Mouse (Mus musculus) right cerebral cortex, adult 2 months (tissue): ENCODE data around the gene Adck1.
A peak's percentile ranks its signal among the peaks of the same experiment; 100 is the strongest.
"Not testable (repeated sequence)": the region's sequence is repeated elsewhere in the genome, so short reads cannot be mapped to it uniquely, and the experiment has no call there.

Source experiments
- DNase-seq, 2 experiments: peaks; one replicate each; pipeline ENCODE4 v3.0.0; 2021 to 2022; ENCODE audit warnings: low spot score in 2 of 2

The Adck1 gene

DNA sequence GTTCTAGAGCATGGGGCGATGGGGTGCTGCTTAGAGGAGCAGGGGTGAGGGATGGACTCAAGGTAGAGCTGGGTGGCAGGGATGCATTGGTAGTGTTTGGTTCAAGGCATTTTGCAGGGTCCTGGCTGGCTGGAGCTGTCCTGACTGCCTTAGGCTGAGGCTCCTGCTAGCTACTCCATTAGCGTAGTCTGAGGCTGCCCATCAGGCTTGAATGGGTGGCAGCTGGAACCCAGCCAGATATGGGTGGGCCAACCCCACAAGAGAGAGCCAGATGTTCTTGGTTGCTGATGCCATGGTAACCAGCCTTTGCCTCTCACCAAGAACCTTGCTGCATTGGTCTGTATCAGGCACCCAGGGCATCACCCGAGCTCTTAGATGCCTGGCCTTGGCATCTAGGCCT is 66.6 kb downstream of the Adck1 start:
- DNase-seq: no peak

DNA sequence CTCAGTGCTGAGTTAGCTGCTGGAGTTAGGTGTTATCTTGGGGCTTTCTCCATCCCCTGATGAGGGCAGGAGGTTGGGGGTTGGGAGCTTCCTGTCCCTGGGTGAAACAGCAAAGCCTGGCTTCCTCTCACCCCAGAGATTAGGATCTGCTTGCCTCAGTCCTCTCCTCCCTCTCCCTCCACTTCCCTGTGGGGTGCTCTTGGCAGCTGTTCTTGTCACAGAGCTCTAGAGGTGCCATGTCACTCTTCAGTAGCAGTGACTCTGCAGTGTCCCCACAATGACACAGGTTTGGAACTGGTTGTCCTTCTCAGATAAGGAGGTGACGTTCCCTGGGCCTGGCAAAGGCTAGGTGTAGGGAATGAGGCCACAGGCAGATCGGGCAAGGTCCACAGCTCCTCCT is 68.4 kb downstream of the Adck1 start:
- no peak for DNase-seq

- DNase-seq: no peak
These were observed 71.9 kb downstream of the Adck1 start for GRCm38 (mm10) chr12:88432277-88432676.

GRCm38 (mm10) chr12:88433171-88433570 is 72.8 kb downstream of the Adck1 start:
- DNase-seq: peak in 1 of 2 experiments; percentile 47

GRCm38 (mm10) chr12:88436962-88437750 is 76.8 kb downstream of the Adck1 start:
- DNase-seq: no peak

- no peak for DNase-seq
These were observed 81.8 kb downstream of the Adck1 start for GRCm38 (mm10) chr12:88441922-88442809.

- DNase-seq: no peak
These were observed 83.7 kb downstream of the Adck1 start for GRCm38 (mm10) chr12:88444040-88444439.

DNA sequence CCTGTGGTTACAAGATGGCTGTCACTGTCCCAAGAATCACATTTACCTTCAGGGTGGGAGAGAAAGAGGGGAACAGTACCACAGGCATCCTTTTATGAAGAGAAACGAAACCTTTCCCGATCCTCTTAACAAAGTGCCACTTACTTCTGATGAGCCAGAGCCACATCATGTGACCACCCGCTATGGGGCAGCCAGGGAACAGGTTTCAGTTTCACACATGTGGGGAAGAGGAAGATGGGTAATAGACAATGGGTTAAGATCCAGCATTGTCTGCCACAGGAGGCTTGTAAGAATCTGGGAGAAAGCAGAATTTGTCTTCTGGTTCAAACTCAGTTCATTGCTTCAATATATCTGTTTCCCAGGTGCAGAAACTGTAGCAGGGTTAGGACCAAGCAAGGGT is 85.1 kb downstream of the Adck1 start:
- no peak for DNase-seq

GRCm38 (mm10) chr12:88450658-88451563 is 90.6 kb downstream of the Adck1 start:
- DNase-seq: no peak

DNA sequence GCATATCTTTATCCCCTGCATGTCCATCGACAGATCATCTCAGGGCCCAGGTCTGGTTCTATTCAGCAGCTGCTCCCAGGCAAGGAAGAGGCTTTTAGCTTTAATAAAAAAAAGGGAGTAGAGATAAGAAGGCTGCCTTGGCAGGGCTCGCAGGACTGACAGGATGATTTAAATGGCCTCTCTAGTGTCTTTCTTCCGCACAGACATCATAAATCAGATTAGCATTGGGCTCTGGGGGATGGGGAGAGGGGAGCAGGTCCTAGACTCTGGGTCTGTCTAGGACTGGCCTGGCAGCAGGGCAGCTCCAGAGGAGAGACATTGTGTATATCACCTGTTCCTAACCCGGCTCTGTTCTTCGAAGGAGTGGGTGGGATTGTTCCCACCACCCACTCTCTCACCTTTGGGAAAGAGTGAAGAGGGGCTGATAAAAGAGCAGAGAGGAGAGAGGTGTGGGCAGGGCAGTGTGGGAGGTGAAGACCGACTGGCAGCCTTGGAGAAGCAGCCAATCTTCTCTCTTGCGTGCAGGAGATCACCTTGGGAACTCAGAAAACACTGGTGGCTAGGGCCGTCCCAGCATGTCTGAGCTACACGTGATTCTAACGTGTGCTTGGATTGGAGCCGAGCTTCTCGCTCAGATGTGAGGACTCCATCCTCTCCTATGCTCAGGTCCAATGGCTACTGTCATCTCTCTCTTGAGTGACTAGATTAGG is 94.5 kb downstream of the Adck1 start:
- DNase-seq: no peak

DNA sequence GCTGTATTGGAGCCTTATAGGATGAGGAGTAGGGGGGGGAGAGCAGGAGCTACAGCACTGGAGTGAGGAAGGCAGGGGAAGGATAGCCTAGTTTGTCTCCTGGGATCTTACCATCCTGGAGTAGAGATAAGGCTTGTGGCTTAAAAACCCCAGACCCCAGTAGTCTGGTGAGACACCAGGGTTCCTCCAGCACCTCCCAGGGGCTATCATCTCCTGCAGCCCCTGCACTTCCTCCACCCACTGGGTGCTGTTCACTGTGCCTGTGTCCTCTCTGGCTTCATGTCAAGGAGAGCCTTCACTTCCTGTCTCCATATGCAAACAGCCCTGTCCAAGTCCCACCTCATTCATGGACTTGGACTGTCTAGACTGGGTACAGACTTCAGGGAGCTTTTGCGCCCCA is 96.7 kb downstream of the Adck1 start:
- no peak for DNase-seq

DNA sequence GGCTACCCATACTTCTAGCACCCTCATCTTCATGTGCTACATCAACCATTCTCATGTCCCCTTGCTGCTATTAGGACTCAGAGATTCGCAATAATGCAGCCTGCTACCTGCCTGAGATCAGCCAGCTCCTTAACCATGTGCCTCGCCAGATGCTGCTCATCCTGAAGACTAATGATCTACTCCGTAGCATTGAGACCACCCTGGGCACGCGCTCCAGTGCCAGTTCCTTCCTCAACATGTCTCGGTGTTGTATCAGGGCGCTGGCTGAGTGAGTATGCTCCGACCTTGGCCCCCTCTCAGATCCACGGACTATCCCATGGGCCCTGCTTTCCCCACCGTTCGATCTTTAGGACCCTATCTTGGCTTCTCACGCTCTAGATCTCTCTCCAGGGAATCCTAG is 98.6 kb downstream of the Adck1 start:
- no peak for DNase-seq

- DNase-seq: no peak
These were observed 99.1 kb downstream of the Adck1 start for GRCm38 (mm10) chr12:88459461-88459860.

- no peak for DNase-seq
These were observed 100.7 kb downstream of the Adck1 start for GRCm38 (mm10) chr12:88461026-88461425.

DNA sequence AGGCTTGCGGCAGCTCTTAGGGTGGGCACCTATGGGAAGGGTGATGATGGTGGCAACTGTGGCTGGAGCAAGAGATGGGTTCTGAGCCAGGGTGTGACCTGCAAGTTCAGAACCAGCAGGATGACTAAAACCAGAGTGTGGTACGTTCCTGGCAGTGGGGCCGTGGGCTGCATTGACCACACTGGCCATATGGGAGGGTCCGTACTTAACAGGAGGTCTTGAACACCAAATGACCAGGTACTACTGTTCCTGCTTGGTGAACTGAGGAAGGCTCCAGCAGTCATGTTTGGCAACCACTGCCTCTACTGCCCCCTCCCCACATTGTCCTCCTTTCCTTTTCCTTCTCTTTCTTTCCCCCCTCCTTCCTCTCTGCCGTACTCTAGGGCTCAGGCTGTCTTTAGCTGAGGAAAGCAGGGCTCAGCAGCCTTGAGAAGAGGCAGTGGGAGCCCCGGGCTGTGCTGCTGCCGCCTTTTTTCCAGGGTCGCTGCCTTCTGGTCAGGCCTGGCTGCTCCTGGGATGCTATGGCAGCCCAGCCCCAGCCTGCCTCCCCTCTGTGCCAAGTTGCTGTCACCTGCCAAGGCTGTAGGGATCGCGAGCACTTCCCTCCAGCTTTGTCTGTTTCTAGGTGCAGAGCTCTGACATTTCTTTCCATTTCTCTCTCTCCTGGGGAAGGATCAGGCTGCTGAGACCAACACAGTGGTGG is 103.4 kb downstream of the Adck1 start:
- no peak for DNase-seq

DNA sequence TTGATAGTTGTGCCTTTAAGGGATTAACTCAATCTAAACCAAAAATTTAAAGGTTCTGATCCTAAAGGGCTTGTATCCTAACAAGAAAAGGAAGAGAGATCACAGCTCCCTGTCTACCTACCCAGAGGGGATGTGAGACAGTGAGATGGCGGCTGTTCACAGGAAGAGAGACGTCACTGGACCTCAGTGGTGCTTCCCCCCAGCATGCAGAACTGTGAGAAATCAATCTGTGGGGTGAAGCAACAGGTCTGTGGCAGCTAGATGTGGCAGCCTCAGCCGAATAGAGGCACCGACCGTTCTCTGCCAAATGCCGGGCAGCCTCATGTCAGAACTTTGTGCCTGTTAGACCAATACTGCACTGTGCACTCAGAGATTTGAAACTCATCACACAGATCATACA is 106.4 kb downstream of the Adck1 start:
- no peak for DNase-seq

DNA sequence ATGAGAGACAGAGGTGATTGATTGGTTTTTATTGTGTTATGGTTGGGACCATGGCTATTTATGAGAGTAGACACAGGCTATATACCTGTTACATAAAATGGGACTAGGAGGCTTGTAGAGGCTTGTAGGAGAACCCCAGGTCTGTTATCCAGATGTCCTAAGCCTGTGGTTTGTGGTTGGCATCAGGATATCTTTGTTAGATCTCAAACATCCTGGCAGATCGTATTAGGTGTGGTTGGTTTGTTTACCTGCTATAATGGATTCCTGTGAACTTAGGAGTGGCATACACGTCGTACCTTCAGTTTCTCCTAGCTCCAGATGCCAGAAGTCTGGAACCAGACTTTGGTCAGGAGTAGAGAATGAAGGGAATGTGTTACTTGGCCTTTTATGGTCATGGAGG is 106.9 kb downstream of the Adck1 start:
- DNase-seq: no peak

- DNase-seq: no peak
These were observed 107.6 kb downstream of the Adck1 start for GRCm38 (mm10) chr12:88467935-88468465.

- DNase-seq: no peak
These were observed 108.3 kb downstream of the Adck1 start for GRCm38 (mm10) chr12:88468691-88469090.

DNA sequence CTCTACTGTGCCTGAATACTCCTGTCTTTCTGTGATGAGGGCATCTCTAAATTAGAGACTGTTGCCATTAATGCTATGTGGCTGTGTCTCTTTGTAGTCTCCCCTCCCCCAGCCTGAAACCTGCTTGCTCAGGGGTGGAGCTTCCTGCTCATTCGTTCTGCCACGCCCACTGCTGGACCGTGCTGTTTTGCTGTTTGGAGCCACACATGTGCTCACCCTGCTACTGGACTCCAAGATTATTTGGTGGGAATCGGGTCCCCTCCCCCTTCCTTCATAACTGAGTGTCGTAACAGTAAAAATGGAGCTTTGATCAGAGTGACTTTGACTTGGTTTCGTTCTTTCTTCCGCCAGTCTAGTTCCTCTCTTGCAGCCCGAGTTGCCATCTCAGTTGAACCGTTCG is 111.5 kb downstream of the Adck1 start:
- not testable (repeated sequence) for DNase-seq
